Mouse (Mus musculus) cerebellum, postnatal 10 days (tissue): Measurements from ENCODE around the gene Rab8a.

Experiments used
- DNase-seq, 2 experiments: peaks; one replicate each; pipeline ENCODE4 v3.0.0; 2021; ENCODE audit warnings: mixed read lengths in 2 of 2

Gene Rab8a

GRCm38 (mm10) chr8:72213536-72213935, 52.5 kb downstream of the Rab8a start, which contains the start of gene Gm11034:
Gm11034 (minus strand) TSS chr8:72213636.
- DNase-seq: no peak

GRCm38 (mm10) chr8:72215060-72215459, 54.1 kb downstream of the Rab8a start:
- DNase-seq: no peak

GRCm38 (mm10) chr8:72215871-72216270, 54.9 kb downstream of the Rab8a start:
- DNase-seq: no peak

- DNase-seq: no peak
These were observed 58.0 kb downstream of the Rab8a start for GRCm38 (mm10) chr8:72218781-72219540.

GRCm38 (mm10) chr8:72219541-72220363, 58.8 kb downstream of the Rab8a start, which contains the start of gene Fam32a:
Fam32a (plus strand) TSS chr8:72219730.
- peak; percentile 93 for DNase-seq

- DNase-seq: no peak
These were observed 59.8 kb downstream of the Rab8a start for GRCm38 (mm10) chr8:72220758-72221157.

- DNase-seq: peak in 1 of 2 experiments; percentile 33
These were observed 61.7 kb downstream of the Rab8a start for GRCm38 (mm10) chr8:72222656-72223055.
